Mouse (Mus musculus) lung, postnatal 0 days (tissue): ENCODE results near the gene Camta2. TPM values are rescaled to one million over a fixed set of nuclear protein-coding genes. Genes with fewer than 3 reads are reported as not detected.
A peak's percentile ranks its signal among the peaks of the same experiment; 100 is the strongest.

ENCODE experiments used
- ATAC-seq: fragments of 200-750 bp; cut with Nextera tagmentation; 2 replicates; pipeline ENCODE4 v1.8.0; 2017; ENCODE audit warnings: moderate library complexity
- DNase-seq: peaks from one replicate; pipeline ENCODE4 v3.0.0-alpha.2; 2016; ENCODE audit warnings: low spot score
- H3K27ac ChIP-seq: fragments of 300-500 bp; sonication (generic); 2 replicates; pipeline ENCODE4 v1.5.1; 2014; ENCODE audit warnings: antibody characterized with exemption, mild to moderate bottlenecking, low read length, mixed read lengths
- H3K27me3 ChIP-seq: fragments of 300-500 bp; sonication (generic); replicated peaks from 2 replicates; pipeline ENCODE4 v1.6.1; 2014; ENCODE audit warnings: low read length, mixed read lengths; ENCODE audit not compliant: insufficient read depth
- H3K36me3 ChIP-seq: fragments of 300-500 bp; sonication (generic); 2 replicates; pipeline ENCODE4 v1.6.1; 2014; ENCODE audit warnings: low read length, mixed read lengths; ENCODE audit not compliant: insufficient read depth
- H3K4me1 ChIP-seq: fragments of 300-500 bp; sonication (generic); 2 replicates; pipeline ENCODE4 v1.6.1; 2014; ENCODE audit warnings: antibody characterized with exemption, low read depth, low read length, mixed read lengths; ENCODE audit not compliant: insufficient read depth
- H3K4me2 ChIP-seq: fragments of 300-500 bp; sonication (generic); replicated peaks from 2 replicates; pipeline ENCODE4 v1.6.1; 2014; ENCODE audit warnings: low read depth, mild to moderate bottlenecking, low read length, moderate library complexity, mixed read lengths
- H3K4me3 ChIP-seq: fragments of 300-500 bp; sonication (generic); 2 replicates; pipeline ENCODE4 v1.5.1; 2014; ENCODE audit warnings: low read depth, low read length
- H3K9ac ChIP-seq: fragments of 300-500 bp; sonication (generic); replicated peaks from 2 replicates; pipeline ENCODE4 v1.6.1; 2014; ENCODE audit warnings: low read depth, mild to moderate bottlenecking
- H3K9me3 ChIP-seq: fragments of 300-500 bp; sonication (generic); 2 replicates; pipeline ENCODE4 v1.6.1; 2016; ENCODE audit warnings: low read length, mixed read lengths
- CTCF ChIP-seq: IDR thresholded peaks from 2 replicates; pipeline ENCODE4 v1.5.1; 2016; ENCODE audit warnings: antibody characterized with exemption, mild to moderate bottlenecking
- EP300 ChIP-seq: IDR thresholded peaks from 2 replicates; pipeline ENCODE4 v1.6.1; 2016; ENCODE audit warnings: antibody characterized with exemption, mild to moderate bottlenecking, control low read depth
- WGBS: fragments of 180-500 bp; shearing (Covaris S2); extraction: QIAGEN DNeasy Blood & Tissue Kit; methylation state at CpG from one replicate; pipeline ENCODE4 v1.1.7; 2014; 5-methylcytosine and 5-hydroxymethylcytosine counted together
- microRNA-seq: library from miRNA; unstranded; fragments of <30 nt; microRNA quantifications from one replicate; pipeline ENCODE4, GENCODE M21; 2016
- polyA plus RNA-seq: library from polyadenylated mRNA; unstranded; fragments of >200 nt; fragmentation: Nextera tagmentation; extraction: Ambion mirVana; gene quantifications from 2 replicates; pipeline ENCODE4 v1.2.1, GENCODE M21; 2015

The Camta2 gene
- polyA plus RNA-seq, 1 experiment from 2014 or later, result 9.9 TPM

GRCm38 (mm10) chr11:70628431-70628830 is 59.5 kb downstream of the Camta2 start:
- H3K36me3 ChIP-seq, result no peaks in the 10 kb centered on the region
- TF ChIP-seq CTCF (no peak), EP300 (no peak)
- no peak overlapping the region for H3K4me3 ChIP-seq
- no peak overlapping the region for H3K9ac ChIP-seq
- ATAC-seq (peak; percentile 76), DNase-seq (peak; percentile 88)
- no peak overlapping the region for H3K27ac ChIP-seq
- 45% methylated on average over 2 of the region's 2 CpGs for WGBS
- H3K4me1 ChIP-seq, result no peaks in the 10 kb centered on the region
- H3K27me3 ChIP-seq, result no peaks in the 10 kb centered on the region
- H3K4me2 ChIP-seq, result no peak overlapping the region
- no peaks in the 10 kb centered on the region for H3K9me3 ChIP-seq

GRCm38 (mm10) chr11:70626877-70627276 is 61.0 kb downstream of the Camta2 start:
- ATAC-seq (no peak), DNase-seq (no peak)
- 56% methylated on average over 4 of the region's 4 CpGs for WGBS
- Histone ChIP-seq H3K27me3 (no peaks in the 10 kb centered on the region), H3K9ac (no peak overlapping the region), H3K36me3 (no peaks in the 10 kb centered on the region), H3K4me2 (no peak overlapping the region), H3K27ac (no peak overlapping the region), H3K9me3 (no peaks in the 10 kb centered on the region), H3K4me3 (no peak overlapping the region), H3K4me1 (no peaks in the 10 kb centered on the region)
- TF ChIP-seq EP300, result no peak
- TF ChIP-seq CTCF, result no peak

DNA sequence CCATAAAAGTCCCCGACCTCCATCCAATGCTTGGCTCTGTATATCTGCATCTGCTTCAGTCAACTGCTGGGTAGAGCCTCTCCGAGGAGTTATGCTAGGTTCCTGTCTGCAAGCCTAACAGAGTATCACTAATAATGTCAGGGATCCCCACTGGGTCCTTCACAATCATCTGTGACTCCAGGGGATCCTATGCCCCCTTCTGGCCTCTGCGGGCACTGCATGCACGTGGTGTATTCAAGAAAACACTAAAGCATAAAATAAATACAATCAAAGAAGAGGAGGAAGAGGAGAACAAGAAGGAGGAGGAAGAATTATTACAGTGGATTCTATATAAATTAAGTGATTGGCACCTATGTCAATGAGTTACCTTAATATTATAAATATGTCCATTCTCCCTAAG is 62.4 kb downstream of the Camta2 start:
- TF ChIP-seq EP300 (no peak), CTCF (peak; percentile 76)
- Histone ChIP-seq H3K27me3 (no peaks in the 10 kb centered on the region), H3K9ac (no peak overlapping the region), H3K4me1 (no peaks in the 10 kb centered on the region), H3K27ac (no peak overlapping the region), H3K36me3 (no peaks in the 10 kb centered on the region), H3K4me2 (no peak overlapping the region), H3K4me3 (no peak overlapping the region), H3K9me3 (no peaks in the 10 kb centered on the region)
- DNase-seq (peak; percentile 39), ATAC-seq (no peak)
- WGBS, result 43% methylated on average over 4 of the region's 4 CpGs

- H3K36me3 ChIP-seq, result no peaks in the 10 kb centered on the region
- H3K27ac ChIP-seq, result no peak overlapping the region
- ATAC-seq (no peak), DNase-seq (no peak)
- H3K27me3 ChIP-seq, result no peaks in the 10 kb centered on the region
- H3K4me1 ChIP-seq, result no peaks in the 10 kb centered on the region
- H3K9ac ChIP-seq, result no peak overlapping the region
- WGBS, result 56% methylated on average over 10 of the region's 10 CpGs
- TF ChIP-seq EP300 (no peak), CTCF (peak; percentile 49)
- no peaks in the 10 kb centered on the region for H3K9me3 ChIP-seq
- no peak overlapping the region for H3K4me3 ChIP-seq
- no peak overlapping the region for H3K4me2 ChIP-seq
Observed at GRCm38 (mm10) chr11:70623053-70623742, 64.7 kb downstream of the Camta2 start.

DNA sequence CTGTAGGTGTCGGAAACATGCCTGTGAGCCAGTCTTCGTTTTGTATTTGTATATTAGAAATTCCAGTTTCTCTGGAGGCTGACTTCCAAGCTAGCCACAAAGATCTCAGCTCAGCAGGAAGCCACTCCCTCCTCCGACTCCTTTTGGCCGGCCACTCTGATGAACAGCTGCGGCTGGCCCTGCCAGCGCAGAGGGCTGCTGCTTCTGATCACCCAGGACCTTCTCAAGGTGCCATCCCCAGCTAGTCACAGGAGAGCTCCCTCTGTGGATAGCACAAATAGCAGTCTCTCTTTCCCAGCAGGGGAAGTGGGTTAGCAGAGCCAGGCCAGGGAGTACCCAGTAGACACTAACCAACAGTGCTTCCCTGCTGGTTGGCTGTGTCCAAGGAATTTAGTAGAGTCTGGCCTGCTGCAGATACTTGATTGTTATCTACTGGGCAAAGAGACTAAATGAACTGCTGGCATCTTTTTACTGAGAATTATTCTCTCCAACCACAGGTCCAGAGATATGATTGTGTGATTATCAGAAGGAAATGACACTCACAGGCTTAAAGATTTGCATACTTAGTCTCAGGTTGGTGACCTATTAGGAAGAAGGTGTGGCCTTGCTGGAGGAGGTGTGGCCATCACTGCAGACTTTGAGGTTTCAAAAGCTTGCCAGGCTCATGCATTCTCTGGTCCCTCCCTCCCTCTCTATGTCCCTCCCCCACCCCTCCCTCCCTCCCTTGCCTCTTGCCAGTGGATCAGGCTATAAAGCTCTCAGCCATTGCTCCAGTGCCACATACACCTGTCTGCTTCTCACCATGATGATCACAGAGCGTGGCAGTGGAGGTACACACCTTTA is 65.7 kb downstream of the Camta2 start:
- no peak overlapping the region for H3K4me2 ChIP-seq
- WGBS, result 33% methylated on average over 7 of the region's 7 CpGs
- no peak overlapping the region for H3K4me3 ChIP-seq
- H3K9me3 ChIP-seq, result no peaks in the 10 kb centered on the region
- no peak overlapping the region for H3K27ac ChIP-seq
- peak; percentile 60 for DNase-seq
- no peaks in the 10 kb centered on the region for H3K36me3 ChIP-seq
- peak; percentile 44 for ATAC-seq
- H3K4me1 ChIP-seq, result no peaks in the 10 kb centered on the region
- TF ChIP-seq EP300, result no peak
- 0 out of 2 replicates have a peak, but pooled peaks have one; percentile 23 for TF ChIP-seq CTCF
- no peaks in the 10 kb centered on the region for H3K27me3 ChIP-seq
- H3K9ac ChIP-seq, result no peak overlapping the region

Small RNA genes lying within 50 kb of the gene (microRNA-seq; reads per million reads assigned to microRNA genes)
- gene Mir6925, result not detected

Other genes starting within 250 kb of the Camta2 start
- 37.3 and 37.9 TPM in 2 replicates for gene Med11, start 236.2 kb downstream of the Camta2 start, polyA plus RNA-seq
- gene Zmynd15, start 228.7 kb downstream of the Camta2 start, polyA plus RNA-seq, result 1.0 and 1.4 TPM in 2 replicates
- gene Cxcl16, start 228.1 kb downstream of the Camta2 start, polyA plus RNA-seq, result 45.1 and 52.3 TPM in 2 replicates
- 2.6 and 3.8 TPM in 2 replicates for gene Tm4sf5, start 182.9 kb downstream of the Camta2 start, polyA plus RNA-seq
- gene Vmo1, start 173.5 kb downstream of the Camta2 start, polyA plus RNA-seq, result 0.43 and 0.68 TPM in 2 replicates
- 0.64 and 0.86 TPM in 2 replicates for gene Gltpd2, start 168.9 kb downstream of the Camta2 start, polyA plus RNA-seq
- 451 and 505 TPM in 2 replicates for gene Psmb6, start 162.7 kb downstream of the Camta2 start, polyA plus RNA-seq
- gene Gm40193, start 155.2 kb downstream of the Camta2 start, polyA plus RNA-seq, result not detected in 2 replicates
- gene Pld2, start 148.0 kb downstream of the Camta2 start, polyA plus RNA-seq, result 10.8 and 13.5 TPM in 2 replicates
- gene Mink1, start 125.2 kb downstream of the Camta2 start, polyA plus RNA-seq, result 7.4 and 7.6 TPM in 2 replicates
- gene 4930544D05Rik, start 72.3 kb downstream of the Camta2 start, polyA plus RNA-seq, result not detected in 2 replicates
- not detected in 2 replicates for gene Chrne, start 68.9 kb downstream of the Camta2 start, polyA plus RNA-seq
- gene Gp1ba, start 49.0 kb downstream of the Camta2 start, polyA plus RNA-seq, result 0.55 and 0.66 TPM in 2 replicates
- gene Rnf167, start 40.9 kb downstream of the Camta2 start, polyA plus RNA-seq, result 112 and 119 TPM in 2 replicates
- 118 and 121 TPM in 2 replicates for gene Slc25a11, start 40.6 kb downstream of the Camta2 start, polyA plus RNA-seq
- 1,176 and 1,206 TPM in 2 replicates for gene Pfn1, start 33.5 kb downstream of the Camta2 start, polyA plus RNA-seq
- gene Eno3, start 30.9 kb downstream of the Camta2 start, polyA plus RNA-seq, result 20.8 and 23.1 TPM in 2 replicates
- 84.6 and 95.5 TPM in 2 replicates for gene Spag7, start 18.7 kb downstream of the Camta2 start, polyA plus RNA-seq
- gene Inca1, start 12.1 kb upstream of the Camta2 start, polyA plus RNA-seq, result 2.4 and 2.6 TPM in 2 replicates
- gene Kif1c, start 12.4 kb upstream of the Camta2 start, polyA plus RNA-seq, result 4.8 and 5.3 TPM in 2 replicates
- gene Zfp3, start 76.1 kb upstream of the Camta2 start, polyA plus RNA-seq, result 3.5 and 3.6 TPM in 2 replicates
- gene Scimp, start 124.5 kb upstream of the Camta2 start, polyA plus RNA-seq, result 0.96 and 2.1 TPM in 2 replicates
- gene Rabep1, start 156.7 kb upstream of the Camta2 start, polyA plus RNA-seq, result 35.3 and 35.6 TPM in 2 replicates